Mouse (Mus musculus): ENCODE data around the gene Qrsl1.

DNA sequence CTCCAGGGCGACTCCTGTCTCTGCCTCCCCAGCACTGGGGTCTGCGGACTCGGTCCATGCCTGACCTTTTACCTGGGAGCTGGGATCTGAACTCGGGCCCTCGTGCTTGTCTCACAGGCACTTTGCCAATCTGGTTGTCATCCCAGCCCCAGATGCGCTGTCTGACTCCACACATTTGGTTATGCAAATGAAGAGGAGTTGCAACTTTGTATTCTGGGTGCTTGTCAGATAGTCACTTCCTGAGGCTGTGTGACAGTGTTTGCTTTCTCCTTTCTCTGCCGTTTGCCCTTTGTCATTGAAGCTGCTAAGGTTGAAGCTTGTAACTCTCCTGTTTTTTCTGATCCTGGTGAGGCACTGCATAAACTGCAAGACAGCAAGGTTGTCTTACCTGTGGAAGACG, 26.2 kb upstream of the Qrsl1 start:
- TF ChIP-seq CTCF (IDR thresholded peaks at IDR 0.05) (no peak), EP300 (IDR thresholded peaks at IDR 0.05) (no peak)

Data from lung, postnatal 0 days (tissue).